Mouse (Mus musculus) cerebellum, adult 18-20 months (tissue): ENCODE results near the gene Tmem110.

Experiments used
- DNase-seq, 2 experiments: peaks; one replicate each; pipeline ENCODE4 v3.0.0; 2021

The Tmem110 gene

GRCm38 (mm10) chr14:30825476-30826131, at the start of gene Tmem110:
TSS of gene Tmem110 (plus strand) at chr14:30825590.
- DNase-seq, result peak; percentile 91 to 95

GRCm38 (mm10) chr14:30784614-30785013, 40.8 kb upstream of the Tmem110 start:
- DNase-seq, result no peak

GRCm38 (mm10) chr14:30789471-30789870, 35.9 kb upstream of the Tmem110 start:
- no peak for DNase-seq

GRCm38 (mm10) chr14:30792871-30793270, 32.5 kb upstream of the Tmem110 start:
- no peak for DNase-seq

- no peak for DNase-seq
Observed at GRCm38 (mm10) chr14:30801756-30802155, 23.6 kb upstream of the Tmem110 start.

- no peak for DNase-seq
Observed at GRCm38 (mm10) chr14:30821136-30821535, 4.3 kb upstream of the Tmem110 start.

GRCm38 (mm10) chr14:30824456-30824995, 864 bp upstream of the Tmem110 start:
- no peak for DNase-seq

GRCm38 (mm10) chr14:30825021-30825475, 342 bp upstream of the Tmem110 start:
- DNase-seq, result no peak

GRCm38 (mm10) chr14:30826174-30827140, 1.1 kb downstream of the Tmem110 start:
- DNase-seq, result no peak

- DNase-seq, result no peak
Observed at GRCm38 (mm10) chr14:30827480-30827879, 2.1 kb downstream of the Tmem110 start.

GRCm38 (mm10) chr14:30828077-30828476, 2.7 kb downstream of the Tmem110 start:
- DNase-seq, result no peak

GRCm38 (mm10) chr14:30828635-30829460, 3.5 kb downstream of the Tmem110 start:
- DNase-seq, result no peak

GRCm38 (mm10) chr14:30837416-30837996, 12.1 kb downstream of the Tmem110 start:
- no peak for DNase-seq

- DNase-seq, result no peak
Observed at GRCm38 (mm10) chr14:30843701-30844100, 18.3 kb downstream of the Tmem110 start.

GRCm38 (mm10) chr14:30850504-30850903, 25.1 kb downstream of the Tmem110 start:
- DNase-seq, result no peak

- no peak for DNase-seq
Observed at GRCm38 (mm10) chr14:30852325-30852724, 26.9 kb downstream of the Tmem110 start.

- peak; percentile 62 to 69 for DNase-seq
Observed at GRCm38 (mm10) chr14:30855316-30855715, 29.9 kb downstream of the Tmem110 start.

- peak; percentile 53 to 66 for DNase-seq
Observed at GRCm38 (mm10) chr14:30856885-30857507, 31.6 kb downstream of the Tmem110 start.

- no peak for DNase-seq
Observed at GRCm38 (mm10) chr14:30857990-30858389, 32.6 kb downstream of the Tmem110 start.

GRCm38 (mm10) chr14:30861421-30862125, 36.2 kb downstream of the Tmem110 start:
- DNase-seq, result peak; percentile 47 to 59

GRCm38 (mm10) chr14:30862368-30862767, 37.0 kb downstream of the Tmem110 start:
- no peak for DNase-seq
